Mouse (Mus musculus): Measurements from ENCODE around the gene Ppp1r11.

GRCm38 (mm10) chr17:36961125-36961524, 9.6 kb upstream of the Ppp1r11 start:
- no peak for TF ChIP-seq CTCF (IDR thresholded peaks at IDR 0.05; ENCODE audit: low read depth)
- no peak for TF ChIP-seq EP300 (IDR thresholded peaks at IDR 0.05; ENCODE audit: low read depth)

Measured in liver, embryonic 14.5 days (tissue).